Mouse (Mus musculus) limb, embryonic 11.5 days (tissue): ENCODE data around the gene Armcx1. TPM values are rescaled to one million over a fixed set of nuclear protein-coding genes. Genes with fewer than 3 reads are reported as not detected.
"Not testable (repeated sequence)": the region's sequence is repeated elsewhere in the genome, so short reads cannot be mapped to it uniquely, and the experiment has no call there.

Experiments
- ATAC-seq: fragments of 200-750 bp; cut with Nextera tagmentation; 2 replicates; pipeline ENCODE4 v1.8.0; 2017; ENCODE audit warnings: low read depth; ENCODE audit not compliant: insufficient number of reproducible peaks, low FRiP score, low TSS enrichment
- DNase-seq: peaks from one replicate; pipeline ENCODE4 v3.0.0-alpha.2; 2015; ENCODE audit warnings: low spot score
- H3K27ac ChIP-seq: fragments of 300-500 bp; sonication (generic); replicated peaks from 2 replicates; pipeline ENCODE4 v1.5.1; 2014; ENCODE audit warnings: low read depth, mild to moderate bottlenecking, low read length
- H3K27me3 ChIP-seq: fragments of 300-500 bp; sonication (generic); 2 replicates; pipeline ENCODE4 v1.6.1; 2014; ENCODE audit warnings: mild to moderate bottlenecking, low read length, mixed read lengths; ENCODE audit not compliant: control insufficient read depth, insufficient read depth
- H3K36me3 ChIP-seq: fragments of 300-500 bp; sonication (generic); 2 replicates; pipeline ENCODE4 v1.6.1; 2014; ENCODE audit warnings: mild to moderate bottlenecking, low read length, moderate library complexity, mixed read lengths; ENCODE audit not compliant: control insufficient read depth, insufficient read depth
- H3K4me1 ChIP-seq: fragments of 300-500 bp; sonication (generic); 2 replicates; pipeline ENCODE4 v1.6.1; 2014; ENCODE audit warnings: low read length, mixed read lengths; ENCODE audit not compliant: control insufficient read depth, insufficient read depth
- H3K4me2 ChIP-seq: fragments of 300-500 bp; sonication (generic); 2 replicates; pipeline ENCODE4 v1.6.1; 2014; ENCODE audit warnings: low read depth, mild to moderate bottlenecking, moderate library complexity; ENCODE audit not compliant: severe bottlenecking
- H3K4me3 ChIP-seq: fragments of 300-500 bp; sonication (generic); 2 replicates; pipeline ENCODE4 v1.5.1; 2014; ENCODE audit warnings: low read depth, low read length
- H3K9ac ChIP-seq: fragments of 300-500 bp; sonication (generic); 2 replicates; pipeline ENCODE4 v1.6.1; 2014; ENCODE audit warnings: mild to moderate bottlenecking, low read length
- H3K9me3 ChIP-seq: fragments of 300-500 bp; sonication (generic); 2 replicates; pipeline ENCODE4 v1.6.1; 2016; ENCODE audit warnings: low read length; ENCODE audit not compliant: control insufficient read depth
- WGBS: fragments of 180-500 bp; shearing (Covaris S2); extraction: QIAGEN DNeasy Blood & Tissue Kit; methylation state at CpG from one replicate; pipeline ENCODE4 v1.1.7; 2014; 5-methylcytosine and 5-hydroxymethylcytosine counted together
- polyA plus RNA-seq: library from polyadenylated mRNA; unstranded; fragments of >200 nt; fragmentation: Nextera tagmentation; extraction: Ambion mirVana; gene quantifications from 2 replicates; pipeline ENCODE4 v1.2.1, GENCODE M21; 2014

The Armcx1 gene
- polyA plus RNA-seq, 1 experiment from 2014 or later, result 44.3 TPM

DNA sequence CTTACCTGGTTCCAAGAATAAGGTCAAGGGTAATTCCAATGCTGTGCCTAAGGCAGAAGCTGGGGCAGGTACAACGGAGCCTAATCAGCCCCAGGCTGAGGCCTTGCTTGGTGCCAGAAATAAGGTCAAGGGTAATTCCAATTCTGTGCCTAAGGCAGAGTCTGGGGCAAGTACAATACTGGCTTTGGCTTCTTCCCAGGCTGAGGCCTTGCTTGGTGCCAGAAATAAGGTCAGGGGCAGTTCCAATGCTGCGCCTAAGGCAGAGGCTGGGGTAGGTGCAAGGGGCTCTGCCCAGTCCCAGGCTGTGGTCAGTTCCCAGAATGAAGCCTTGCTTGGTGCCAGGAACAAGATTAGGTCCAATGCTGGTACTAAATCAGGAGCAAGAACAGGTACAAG is 26.2 kb upstream of the Armcx1 start:
- no peaks in the 10 kb centered on the region for H3K9me3 ChIP-seq
- no peak overlapping the region for H3K9ac ChIP-seq
- no peak overlapping the region for H3K27ac ChIP-seq
- H3K4me2 ChIP-seq, result no peak overlapping the region
- DNase-seq, result no peak
- whole genome bisulfite sequencing, result 90% methylated on average over 2 of the region's 2 CpGs
- H3K27me3 ChIP-seq, result peaks cover 6% of the 10 kb centered on the region; the same call in 1 of the 2 replicates
- H3K4me3 ChIP-seq, result no peak overlapping the region
- 0 out of 2 replicates have a peak, but pooled peaks cover 3% of the 10 kb centered on the region for H3K4me1 ChIP-seq
- no peak for ATAC-seq
- no peaks in the 10 kb centered on the region; the same call in 1 of the 2 replicates for H3K36me3 ChIP-seq

DNA sequence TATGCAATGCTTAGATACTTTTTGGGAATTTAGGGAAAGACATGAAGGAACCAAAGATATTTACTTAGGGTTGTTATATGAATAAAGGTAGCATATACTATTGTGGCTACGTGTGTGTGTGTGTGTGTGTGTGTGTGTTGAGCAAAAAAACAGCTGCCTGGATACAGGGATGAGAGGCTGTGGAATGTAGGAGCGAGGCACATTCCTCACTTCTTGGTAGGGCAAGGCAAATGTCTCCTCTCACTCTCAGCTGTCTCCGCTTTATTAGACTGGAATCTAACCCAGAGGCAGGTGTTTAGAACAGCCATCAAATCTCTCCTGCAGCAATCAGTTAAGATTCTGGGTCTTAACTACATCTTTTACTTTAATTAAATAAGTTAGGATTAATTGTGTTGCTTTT is 900 bp upstream of the Armcx1 start:
- no peaks in the 10 kb centered on the region for H3K36me3 ChIP-seq
- ATAC-seq (no peak), DNase-seq (no peak)
- WGBS, result 55% methylated on average over 3 of the region's 3 CpGs
- no peak overlapping the region for H3K4me3 ChIP-seq
- H3K27ac ChIP-seq, result no peak overlapping the region
- no peak overlapping the region for H3K9ac ChIP-seq
- H3K4me2 ChIP-seq, result no peak overlapping the region
- 0 out of 2 replicates have a peak, but pooled peaks cover 2% of the 10 kb centered on the region for H3K27me3 ChIP-seq
- no peaks in the 10 kb centered on the region for H3K4me1 ChIP-seq
- H3K9me3 ChIP-seq, result no peaks in the 10 kb centered on the region

GRCm38 (mm10) chrX:134718524-134718923 is 761 bp downstream of the Armcx1 start:
- peak; percentile 75 for ATAC-seq
- Histone ChIP-seq H3K27me3 (0 out of 2 replicates have a peak, but pooled peaks cover 2% of the 10 kb centered on the region), H3K27ac (no peak overlapping the region), H3K4me2 (peak overlapping the region; percentile 43), H3K9me3 (no peaks in the 10 kb centered on the region), H3K4me3 (peak overlapping the region; percentile 44), H3K36me3 (no peaks in the 10 kb centered on the region), H3K4me1 (no peaks in the 10 kb centered on the region), H3K9ac (peak overlapping the region; percentile 62; the same call in 1 of the 2 replicates)
- WGBS, result 26% methylated on average over 14 of the region's 14 CpGs
- DNase-seq, result peak; percentile 63

- 42% methylated on average over 1 of the region's 2 CpGs for WGBS
- peak; percentile 75 for ATAC-seq
- H3K4me3 ChIP-seq, H3K9me3 ChIP-seq, DNase-seq, H3K36me3 ChIP-seq, H3K4me1 ChIP-seq, H3K27ac ChIP-seq, H3K4me2 ChIP-seq, H3K27me3 ChIP-seq, H3K9ac ChIP-seq: not testable (repeated sequence)
Measured at GRCm38 (mm10) chrX:134723762-134724161, 6.0 kb downstream of the Armcx1 start.

- H3K27me3 ChIP-seq, result no peaks in the 10 kb centered on the region
- no peak overlapping the region for H3K4me3 ChIP-seq
- DNase-seq (no peak), ATAC-seq (no peak)
- no peaks in the 10 kb centered on the region for H3K9me3 ChIP-seq
- H3K4me2 ChIP-seq, result no peak overlapping the region
- no peaks in the 10 kb centered on the region for H3K36me3 ChIP-seq
- no peak overlapping the region for H3K27ac ChIP-seq
- WGBS, result 53% methylated on average over 4 of the region's 4 CpGs
- no peak overlapping the region for H3K9ac ChIP-seq
- H3K4me1 ChIP-seq, result no peaks in the 10 kb centered on the region
Measured at GRCm38 (mm10) chrX:134729778-134730177, 12.0 kb downstream of the Armcx1 start.

DNA sequence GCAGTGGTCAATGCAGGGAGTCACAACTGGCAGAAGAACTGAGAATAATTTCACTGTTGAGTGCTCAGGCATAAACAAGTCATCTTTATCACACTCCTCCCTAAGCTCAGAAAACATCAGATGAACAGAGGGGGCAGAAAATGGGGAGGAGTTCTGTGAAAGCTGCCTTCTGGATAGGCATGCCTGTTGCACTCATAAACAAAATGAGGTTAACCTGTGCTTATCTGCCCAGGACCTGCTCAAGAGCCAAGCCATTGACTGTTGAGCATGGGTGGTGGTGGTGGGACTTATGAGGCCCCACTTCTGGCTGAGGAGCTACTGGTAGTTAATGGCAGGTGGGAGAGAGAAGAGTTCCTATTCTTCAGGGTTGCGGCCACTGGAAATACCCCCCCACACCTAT is 20.0 kb downstream of the Armcx1 start:
- Histone ChIP-seq H3K36me3 (no peaks in the 10 kb centered on the region), H3K27ac (no peak overlapping the region), H3K27me3 (peaks cover 3% of the 10 kb centered on the region; the same call in 1 of the 2 replicates), H3K4me3 (no peak overlapping the region), H3K9me3 (no peaks in the 10 kb centered on the region), H3K4me1 (no peaks in the 10 kb centered on the region), H3K9ac (no peak overlapping the region), H3K4me2 (no peak overlapping the region)
- 100% methylated on average over 1 of the region's 1 CpGs for WGBS
- DNase-seq (no peak), ATAC-seq (no peak)

GRCm38 (mm10) chrX:134739160-134739559 is 21.4 kb downstream of the Armcx1 start:
- H3K27ac ChIP-seq, result no peak overlapping the region
- H3K4me1 ChIP-seq, result no peaks in the 10 kb centered on the region
- DNase-seq, result no peak
- no peak overlapping the region for H3K4me2 ChIP-seq
- ATAC-seq, result no peak
- H3K36me3 ChIP-seq, result no peaks in the 10 kb centered on the region
- no peak overlapping the region for H3K4me3 ChIP-seq
- peaks cover 3% of the 10 kb centered on the region; the same call in 1 of the 2 replicates for H3K27me3 ChIP-seq
- no peaks in the 10 kb centered on the region for H3K9me3 ChIP-seq
- no peak overlapping the region for H3K9ac ChIP-seq
- 69% methylated on average over 4 of the region's 4 CpGs for WGBS

DNA sequence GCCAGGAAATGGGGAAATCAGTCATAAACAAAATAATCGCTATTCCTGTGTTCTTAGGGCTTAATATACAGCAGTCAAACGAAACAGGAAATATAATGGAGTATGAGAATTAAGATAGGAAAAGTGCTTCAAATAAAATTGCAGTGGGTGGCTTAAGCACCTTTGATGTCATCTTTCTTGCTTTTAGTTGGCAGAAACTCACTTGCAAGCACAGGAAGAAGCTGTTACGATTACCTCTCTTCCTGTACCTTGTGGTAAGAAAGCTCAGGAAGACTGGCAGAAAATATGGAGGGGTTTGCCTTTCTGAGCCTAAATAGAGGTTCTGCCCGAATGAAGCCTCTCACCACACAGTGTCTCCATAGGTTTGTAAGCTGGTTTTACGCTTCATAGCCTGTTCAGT is 24.1 kb downstream of the Armcx1 start:
- Histone ChIP-seq H3K9ac (no peak overlapping the region), H3K27ac (no peak overlapping the region), H3K4me3 (no peak overlapping the region), H3K36me3 (no peaks in the 10 kb centered on the region), H3K4me1 (no peaks in the 10 kb centered on the region), H3K4me2 (no peak overlapping the region), H3K9me3 (no peaks in the 10 kb centered on the region), H3K27me3 (peaks cover 3% of the 10 kb centered on the region; the same call in 1 of the 2 replicates)
- no peak for ATAC-seq
- WGBS, result 78% methylated on average over 5 of the region's 5 CpGs
- DNase-seq, result no peak

DNA sequence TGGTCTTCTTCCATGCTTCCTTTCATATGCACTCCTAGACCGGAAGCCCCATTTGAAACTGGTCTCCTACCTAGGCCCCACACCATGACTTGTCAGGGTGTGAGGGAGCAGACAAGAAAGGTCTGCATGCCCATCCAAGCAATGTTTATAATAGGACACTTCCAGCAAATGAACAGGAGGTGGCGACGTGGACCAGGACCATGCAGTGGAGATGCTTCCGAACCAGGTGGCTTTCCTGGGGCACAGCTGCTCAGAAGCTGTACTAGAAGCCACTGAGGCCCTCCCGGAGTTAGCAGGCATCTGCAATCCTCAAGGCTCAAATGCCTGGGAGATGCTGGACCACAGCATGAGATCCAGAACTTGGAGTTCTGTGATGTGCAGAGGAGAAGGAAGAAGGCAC is 28.7 kb downstream of the Armcx1 start:
- H3K27ac ChIP-seq, result no peak overlapping the region
- DNase-seq (peak; percentile 52), ATAC-seq (no peak)
- no peaks in the 10 kb centered on the region for H3K36me3 ChIP-seq
- no peaks in the 10 kb centered on the region for H3K4me1 ChIP-seq
- peaks cover 2% of the 10 kb centered on the region; the same call in 1 of the 2 replicates for H3K27me3 ChIP-seq
- H3K4me3 ChIP-seq, result no peak overlapping the region
- WGBS, result 39% methylated on average over 5 of the region's 5 CpGs
- no peaks in the 10 kb centered on the region for H3K9me3 ChIP-seq
- no peak overlapping the region for H3K9ac ChIP-seq
- no peak overlapping the region for H3K4me2 ChIP-seq
